Mouse (Mus musculus) adrenal gland, postnatal 36 days (tissue): ENCODE measurements around the gene Aph1a. TPM values are rescaled to one million over a fixed set of nuclear protein-coding genes. Genes with fewer than 3 reads are reported as not detected.
"Not testable (repeated sequence)": the region's sequence is repeated elsewhere in the genome, so short reads cannot be mapped to it uniquely, and the experiment has no call there.

Experiments used
- DNase-seq, 2 experiments: peaks; one replicate each; pipeline ENCODE4 v3.0.0; 2021; ENCODE audit warnings: mixed read lengths in 1 of 2
- long read RNA-seq, 2 experiments: library from polyadenylated mRNA; stranded (forward); transcript quantifications; one replicate each; pipeline ENCODE4 v2.0.0; 2021; ENCODE audit warnings: borderline sequencing depth in 2 of 2
- total RNA-seq, 2 experiments: library from RNA; stranded (reverse); gene quantifications; 2 replicates each; pipeline ENCODE4 v1.2.3; 2021

Aph1a gene
- total RNA-seq: 100 to 1,000 TPM; 108 to 138 TPM
- long read RNA-seq, experiment 1, transcript Aph1a-201 (6 exons, 2,863 nt): minor isoform, 7 of 45 reads
- long read RNA-seq, experiment 1, transcript Aph1a-202 (7 exons, 1,601 nt): major isoform, 26 of 45 reads
- long read RNA-seq, experiment 1, partial matches to known transcripts: 8 of 45 reads
- long read RNA-seq, experiment 1, other reads (novel, unspliced or antisense): 4 of 45 reads
- long read RNA-seq, experiment 2, transcript Aph1a-202 (7 exons, 1,601 nt): major isoform, 18 of 40 reads
- long read RNA-seq, experiment 2, transcript Aph1a-201 (6 exons, 2,863 nt): minor isoform, 15 of 40 reads
- long read RNA-seq, experiment 2, partial matches to known transcripts: 6 of 40 reads
- long read RNA-seq, experiment 2, other reads (novel, unspliced or antisense): 1 of 40 reads

DNA sequence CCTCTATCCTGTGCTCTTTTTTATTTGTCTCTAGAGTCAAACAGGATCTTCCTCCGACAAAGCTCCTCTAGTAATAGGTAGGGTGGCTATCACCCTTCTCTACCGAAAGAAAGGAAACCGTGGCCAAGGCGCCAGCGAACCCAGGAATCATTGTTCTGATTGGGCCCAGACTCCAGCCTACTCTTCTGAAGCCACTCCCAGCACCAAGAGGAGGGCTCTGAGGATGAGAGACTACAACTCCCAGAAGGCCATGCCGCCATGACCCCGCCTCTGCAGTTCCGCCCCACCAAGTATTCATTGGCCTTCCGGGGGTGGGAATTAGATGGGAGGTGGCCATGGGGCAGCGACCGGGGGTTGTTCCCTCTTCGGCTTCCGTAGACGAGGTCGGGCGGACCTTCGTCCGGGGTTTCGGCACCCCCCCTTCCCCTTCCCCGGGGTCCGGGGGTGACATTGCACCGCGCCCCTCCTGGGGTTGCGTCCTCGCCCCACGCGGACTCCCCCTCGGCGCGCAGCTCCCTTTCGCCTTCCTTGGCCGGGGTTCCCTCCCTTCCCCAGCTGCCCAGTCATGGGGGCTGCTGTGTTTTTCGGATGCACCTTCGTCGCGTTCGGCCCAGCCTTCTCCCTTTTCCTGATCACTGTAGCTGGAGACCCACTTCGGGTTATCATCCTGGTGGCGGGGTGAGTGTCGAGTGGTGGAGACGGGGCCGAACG lies at the start of gene Aph1a:
Aph1a (plus strand) TSS at position 364 of the 711 bp plus-strand sequence.
- peak; percentile 97 for DNase-seq

DNA sequence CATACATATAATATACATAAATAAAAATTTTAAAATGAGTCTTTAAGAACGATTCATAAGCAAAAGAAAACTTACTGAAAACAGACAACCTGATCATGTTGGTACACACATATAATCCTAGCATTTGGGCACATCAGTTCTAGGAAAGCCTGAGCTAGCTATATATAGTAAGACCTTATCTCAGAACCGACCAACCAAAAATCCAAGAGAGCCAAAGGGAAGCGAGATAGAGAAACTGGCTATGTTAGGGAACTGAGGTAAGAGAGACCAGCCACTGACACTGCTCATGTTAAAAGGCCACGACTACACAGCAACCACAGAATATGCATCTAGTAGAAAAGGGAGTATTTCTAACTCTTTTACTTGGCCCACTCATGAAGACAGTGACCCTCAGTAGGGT lies 43.2 kb upstream of the Aph1a start:
- no peak for DNase-seq

DNA sequence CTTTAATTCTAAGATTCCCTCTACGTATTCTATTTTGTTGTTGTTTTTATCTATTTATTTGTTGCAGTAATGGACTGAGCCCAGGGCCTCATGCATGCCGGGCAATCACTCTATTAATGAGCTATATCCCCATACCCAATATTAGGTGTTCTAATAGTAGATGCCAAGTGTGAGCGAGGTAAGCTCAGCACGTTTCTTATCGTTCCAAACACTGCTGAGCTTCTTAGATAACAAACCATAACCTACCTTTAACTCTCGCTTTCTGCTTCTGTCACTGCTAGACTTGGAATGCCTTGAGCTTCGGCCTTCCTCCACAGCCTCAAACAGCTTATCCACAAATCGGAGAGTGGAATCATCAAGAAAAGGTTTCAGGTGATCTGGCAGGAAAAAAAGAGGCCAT lies 42.5 kb upstream of the Aph1a start:
- DNase-seq: no peak

DNA sequence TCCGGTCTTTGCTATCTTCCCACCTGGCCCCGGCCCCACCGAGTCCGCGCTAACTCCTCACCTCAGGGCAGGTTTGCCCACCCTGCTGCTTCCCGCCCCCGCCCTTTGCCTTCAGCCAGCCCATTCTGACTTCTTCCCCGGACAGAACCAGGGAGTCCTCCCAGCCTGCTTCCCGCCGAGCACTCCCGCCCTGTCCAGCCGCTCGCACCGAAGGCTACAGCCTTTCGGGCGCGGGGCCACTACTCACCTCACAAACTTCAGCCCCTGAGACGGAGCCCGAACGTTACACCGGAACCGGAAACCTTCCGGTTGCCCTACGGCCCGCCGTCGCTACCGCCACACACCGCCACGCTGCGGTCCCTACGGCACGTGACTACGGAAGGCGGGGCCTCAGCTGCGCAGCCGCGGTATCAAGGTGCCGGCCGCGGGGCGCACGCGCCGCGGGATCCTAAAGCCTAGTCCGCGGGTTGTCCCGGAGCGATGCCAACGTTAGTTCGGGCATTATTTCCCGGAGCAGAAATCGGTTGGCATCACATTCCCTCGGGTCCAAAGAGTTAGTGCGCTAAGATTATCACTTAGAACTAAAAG lies 38.2 kb upstream of the Aph1a start, which contains the start of gene Prpf3:
Prpf3 (minus strand) TSS at position 384 of the 588 bp plus-strand sequence.
- DNase-seq: peak; percentile 97

DNA sequence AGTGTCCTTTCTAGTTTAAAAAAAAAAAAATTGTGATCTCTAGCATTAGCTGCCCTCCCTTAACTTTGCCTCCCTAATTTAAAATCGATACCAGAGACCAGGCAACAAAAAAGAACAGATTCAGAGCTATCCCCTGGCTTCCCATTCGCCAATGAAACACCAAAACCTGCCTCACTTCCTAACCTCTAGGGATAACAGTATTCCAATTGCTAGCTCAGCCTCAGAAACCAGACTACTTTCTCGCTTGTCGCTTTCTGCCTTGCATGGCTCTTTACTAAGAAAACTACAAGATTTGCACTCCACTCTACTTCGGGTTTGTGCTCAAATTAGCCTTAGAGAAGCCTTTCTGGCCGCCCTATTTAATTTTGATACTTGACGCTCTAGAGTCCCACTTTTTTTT lies 37.7 kb upstream of the Aph1a start:
- peak in 1 of 2 experiments; percentile 7 for DNase-seq

DNA sequence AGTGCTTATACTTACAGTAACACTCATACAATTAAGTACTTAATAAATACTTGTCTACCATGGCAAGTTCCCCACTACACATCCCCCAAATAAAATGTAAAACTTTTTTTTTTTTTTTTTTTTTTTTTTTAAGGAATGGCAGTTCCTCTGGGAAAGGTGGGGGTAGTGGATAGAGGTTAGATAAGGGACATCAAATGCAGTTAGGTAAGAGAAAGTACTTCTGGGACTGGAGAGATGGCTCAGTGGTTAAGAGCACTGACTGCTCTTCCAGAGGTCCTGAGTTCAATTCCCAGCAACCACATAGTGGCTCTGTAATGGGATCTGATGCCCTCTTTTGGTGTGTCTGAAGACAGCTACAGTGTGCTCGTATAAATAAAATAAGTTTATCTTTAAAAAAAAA lies 36.7 kb upstream of the Aph1a start:
- DNase-seq: not testable (repeated sequence)

DNA sequence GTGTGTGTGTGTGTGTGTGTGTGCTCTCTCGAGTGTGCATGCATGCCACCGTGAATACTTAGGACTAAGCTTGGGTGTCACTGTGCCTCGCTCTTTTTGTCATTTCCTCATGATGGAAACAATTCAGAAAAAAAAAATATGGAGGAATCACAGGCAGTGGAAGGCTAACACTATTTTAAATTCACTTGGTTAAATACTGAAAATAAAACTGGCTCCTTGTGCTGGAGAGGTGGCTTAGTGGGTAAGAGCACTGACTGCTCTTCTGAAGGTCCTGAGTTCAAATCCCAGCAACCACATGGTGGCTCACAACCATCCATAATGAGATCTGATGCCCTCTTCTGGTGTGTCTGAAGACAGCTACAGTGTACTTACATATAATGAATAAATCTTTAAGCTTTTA lies 35.5 kb upstream of the Aph1a start:
- not testable (repeated sequence) for DNase-seq

DNA sequence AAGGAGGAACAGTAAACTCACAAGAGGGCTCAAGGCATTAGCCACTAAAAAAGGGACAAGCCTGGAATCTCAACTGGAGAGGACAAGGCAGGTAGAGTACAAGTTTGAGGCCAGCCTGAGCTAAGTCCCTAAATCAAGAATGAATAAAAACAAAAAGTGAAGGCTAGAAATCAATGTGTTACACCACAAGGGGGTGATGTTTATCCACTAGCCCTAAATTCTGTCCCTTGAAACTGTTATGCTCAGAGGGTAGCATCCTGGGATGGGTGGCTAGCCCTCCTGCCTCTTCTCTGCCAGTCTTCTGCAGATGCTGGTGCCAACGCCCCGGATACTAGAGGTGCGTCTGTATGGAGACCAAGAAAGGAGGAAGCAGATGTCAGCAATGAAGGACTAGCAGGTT lies 33.4 kb upstream of the Aph1a start:
- DNase-seq: no peak

DNA sequence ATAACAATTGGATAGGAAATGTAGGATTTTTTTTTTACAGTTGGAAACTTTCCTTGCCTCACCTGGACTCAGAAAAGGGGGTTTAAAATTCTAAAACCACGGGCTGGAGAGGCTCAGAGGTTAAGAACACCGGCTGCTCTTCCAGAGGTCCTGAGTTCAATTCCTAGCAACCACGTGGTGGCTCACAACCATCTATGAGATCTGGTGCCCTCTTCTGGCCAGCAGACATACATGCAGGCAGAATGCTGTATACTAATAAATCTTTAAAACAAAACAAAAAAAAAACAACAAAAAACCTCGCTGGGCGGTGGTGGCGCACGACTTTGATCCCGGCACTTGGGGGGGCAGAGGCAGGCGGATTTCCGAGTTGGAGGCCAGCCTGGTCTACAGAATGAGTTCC lies 32.6 kb upstream of the Aph1a start:
- peak in 1 of 2 experiments; percentile 33 for DNase-seq

DNA sequence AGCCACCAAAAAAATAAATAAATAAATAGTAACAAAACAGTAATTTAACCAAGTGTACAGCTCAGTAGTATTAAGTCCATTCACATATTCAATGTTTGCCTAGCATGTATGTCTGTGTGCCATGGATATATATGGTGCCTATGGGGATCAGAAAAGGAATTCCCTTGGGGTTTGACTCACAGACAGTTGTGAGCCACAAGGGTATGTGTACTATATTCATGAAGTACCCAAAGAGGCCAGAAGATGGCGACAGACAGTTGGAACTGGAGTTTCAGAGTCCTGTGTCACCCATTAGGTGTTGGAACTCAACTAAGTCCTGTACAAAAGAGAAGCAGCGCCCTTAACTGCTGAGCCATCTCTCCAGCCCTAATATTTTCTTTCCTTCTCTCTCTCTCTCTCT lies 32.0 kb upstream of the Aph1a start:
- DNase-seq: peak; percentile 51 to 81

DNA sequence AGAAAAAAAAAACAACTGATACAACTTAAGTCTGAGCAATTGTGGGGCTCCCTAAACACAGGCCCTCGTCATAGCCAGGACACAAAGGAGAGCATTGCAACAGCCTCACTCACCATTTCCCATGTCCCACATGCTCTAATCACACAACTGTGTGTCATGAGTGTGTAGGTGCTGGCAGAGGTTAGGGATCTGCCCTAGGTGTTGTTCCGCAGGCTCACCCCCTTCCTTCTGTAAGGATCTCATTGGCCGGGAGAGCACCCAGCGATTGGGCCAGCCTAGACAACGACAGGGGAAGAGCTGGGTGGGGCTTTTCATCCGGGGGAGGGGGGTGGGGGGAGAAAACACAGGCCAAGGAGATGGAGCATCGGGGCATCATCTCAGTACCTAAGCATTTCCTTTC lies 30.2 kb upstream of the Aph1a start:
- DNase-seq: no peak

DNA sequence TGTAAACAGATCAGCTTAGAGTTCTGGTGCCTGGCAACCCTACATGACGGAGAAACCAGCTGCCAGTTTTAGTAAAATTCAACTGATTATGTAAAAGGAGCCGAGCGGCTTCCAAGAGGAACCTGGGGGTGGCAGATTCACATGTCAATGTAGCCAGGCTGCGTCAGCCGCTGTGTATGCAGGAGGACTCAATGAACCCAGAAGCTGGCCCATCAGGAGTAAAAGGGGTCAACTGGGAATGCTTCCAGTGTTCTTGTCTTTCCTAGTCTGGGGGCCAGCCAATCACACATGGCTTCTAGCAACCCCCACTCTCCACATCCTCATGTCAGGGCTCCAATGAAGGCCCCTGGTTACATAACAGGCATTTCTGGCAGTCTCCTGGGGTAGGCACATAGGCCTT lies 28.7 kb upstream of the Aph1a start:
- DNase-seq: no peak

DNA sequence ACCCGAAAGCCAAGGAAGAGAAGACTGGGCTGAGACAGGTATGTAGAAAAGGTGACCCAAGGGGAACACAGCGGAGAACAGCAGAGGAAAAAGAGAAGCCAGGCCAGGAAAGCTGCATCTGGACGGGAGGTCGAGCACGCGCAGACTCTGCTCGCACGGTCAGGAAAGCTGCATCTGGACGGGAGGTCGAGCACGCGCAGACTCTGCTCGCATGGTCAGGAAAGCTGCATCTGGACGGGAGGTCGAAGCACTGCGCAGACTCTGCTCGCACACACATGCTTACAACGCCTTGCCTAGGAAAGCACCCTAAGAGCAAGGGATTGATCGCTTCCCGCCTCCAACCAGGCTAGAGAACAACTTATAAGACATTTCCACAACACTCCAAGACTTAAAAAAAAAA lies 28.2 kb upstream of the Aph1a start:
- DNase-seq: no peak

DNA sequence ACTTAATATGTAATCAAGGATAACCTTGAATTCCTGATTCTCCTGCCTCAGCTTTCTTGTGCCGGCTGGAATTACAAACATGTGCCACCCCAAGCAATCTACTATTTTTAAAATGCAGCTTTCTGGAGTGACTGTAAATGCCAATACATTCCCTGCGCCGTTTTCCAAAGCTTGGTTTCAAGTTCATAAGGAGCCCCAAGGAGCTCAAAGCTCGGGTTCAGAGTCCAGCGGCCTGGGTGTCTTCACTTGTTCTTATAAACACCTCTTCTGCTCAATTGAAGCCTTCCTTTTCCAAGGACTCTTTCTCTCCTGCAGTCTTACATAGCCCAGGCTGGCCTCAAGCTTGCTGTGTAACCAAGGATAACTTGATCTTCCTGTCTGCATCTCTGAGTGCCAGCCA lies 27.7 kb upstream of the Aph1a start:
- no peak for DNase-seq

DNA sequence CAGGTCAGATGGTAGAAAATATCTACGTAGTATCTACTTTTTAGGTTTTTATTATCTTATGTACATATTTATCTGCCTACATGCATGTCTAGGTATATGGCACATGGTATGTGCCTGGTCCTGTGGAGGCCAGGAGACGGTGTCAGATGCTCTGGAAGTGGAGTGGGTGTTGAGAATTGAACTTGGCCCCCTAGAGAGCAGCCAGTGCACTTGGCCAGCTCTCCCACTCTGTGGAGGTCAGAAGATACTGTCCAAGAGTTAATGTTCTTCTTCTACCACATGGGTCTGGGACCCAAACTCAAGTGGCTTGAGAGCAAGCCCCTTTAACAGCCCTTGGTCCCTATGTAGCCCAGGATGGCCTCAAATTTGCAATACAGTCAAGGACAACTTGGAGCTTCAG lies 26.4 kb upstream of the Aph1a start:
- DNase-seq: no peak

DNA sequence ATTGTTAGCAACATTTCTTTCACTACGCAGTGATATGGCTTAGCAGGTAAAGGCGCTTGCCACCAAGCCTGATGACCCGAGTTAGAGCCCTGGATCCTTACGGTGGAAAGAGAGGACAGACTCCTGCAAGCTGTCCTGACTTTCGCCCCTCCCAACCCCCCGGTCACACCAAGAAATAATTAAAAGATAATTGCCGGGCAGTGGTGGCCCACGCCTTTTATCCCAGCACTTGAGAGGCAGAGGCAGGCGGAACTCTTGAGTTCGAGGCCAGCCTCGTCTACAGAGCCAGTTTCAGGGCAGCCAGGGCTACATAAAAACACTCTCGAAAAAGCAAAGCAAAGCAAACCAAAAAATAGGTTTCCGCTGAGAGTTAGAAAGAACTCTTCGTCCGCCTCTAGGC lies 22.8 kb upstream of the Aph1a start:
- DNase-seq: no peak

DNA sequence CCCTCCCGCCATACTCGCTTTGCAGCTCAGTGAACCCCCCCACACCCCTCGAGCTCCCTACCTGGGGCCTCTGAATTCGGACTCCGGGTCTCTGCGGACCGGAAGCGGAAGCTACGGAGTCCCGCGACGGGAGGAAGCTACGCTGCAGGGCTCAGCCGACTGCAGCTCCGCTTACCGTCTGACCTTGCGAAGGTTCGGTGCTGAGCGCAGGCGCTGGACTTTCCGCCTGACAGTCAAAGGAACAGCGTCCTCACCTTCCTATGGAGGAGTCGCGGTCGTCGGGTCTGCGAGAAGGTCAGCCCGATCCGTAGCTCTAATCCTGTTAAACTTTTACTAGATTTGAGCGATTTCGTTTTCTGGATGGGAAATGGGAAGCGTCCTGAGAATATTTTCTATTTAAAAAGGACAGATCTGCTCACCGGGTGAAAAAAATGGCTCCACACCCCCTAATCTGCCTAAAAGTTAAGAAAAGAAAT lies 22.3 kb upstream of the Aph1a start, which contains the start of gene Mrps21:
Mrps21 (minus strand) TSS at position 128 of the 476 bp plus-strand sequence.
- DNase-seq: peak; percentile 92 to 93

DNA sequence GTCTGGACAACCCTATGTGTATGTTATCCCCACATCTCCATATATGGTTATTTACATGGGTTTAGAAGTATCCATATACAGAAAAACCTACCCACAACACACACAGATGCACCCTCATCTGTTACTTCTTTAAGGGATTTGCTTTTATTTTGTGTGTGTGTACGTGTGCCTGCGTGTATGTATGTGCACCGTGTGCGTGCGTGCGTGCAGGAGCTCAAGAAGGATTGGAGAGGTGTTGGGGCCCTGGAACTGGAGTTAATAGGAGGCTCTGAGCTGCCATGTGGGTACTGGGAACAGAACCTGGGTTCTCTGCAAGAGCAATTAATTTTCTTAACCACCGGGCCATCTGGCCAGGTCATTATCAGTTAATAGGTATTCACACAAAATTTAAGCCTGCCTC lies 21.7 kb upstream of the Aph1a start:
- no peak for DNase-seq

DNA sequence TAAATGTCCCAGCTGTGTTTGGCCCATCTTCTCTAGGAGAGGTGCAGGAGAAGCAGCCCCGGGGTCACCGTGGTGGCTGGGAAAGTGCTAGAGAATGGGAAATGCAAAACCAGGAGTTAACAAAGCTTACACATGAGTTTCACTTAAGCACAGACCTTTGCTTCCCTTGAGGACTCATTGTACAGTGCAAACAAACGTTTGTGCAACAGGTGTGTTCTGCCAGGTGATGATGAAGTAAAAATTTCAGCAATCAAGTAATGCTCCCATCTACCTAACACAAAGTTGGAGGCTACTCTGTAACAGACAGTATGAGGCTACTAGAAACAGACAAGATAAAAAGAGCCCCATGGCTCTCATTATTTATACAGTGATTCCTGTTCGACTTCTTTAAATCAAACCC lies 14.7 kb upstream of the Aph1a start:
- no peak for DNase-seq

DNA sequence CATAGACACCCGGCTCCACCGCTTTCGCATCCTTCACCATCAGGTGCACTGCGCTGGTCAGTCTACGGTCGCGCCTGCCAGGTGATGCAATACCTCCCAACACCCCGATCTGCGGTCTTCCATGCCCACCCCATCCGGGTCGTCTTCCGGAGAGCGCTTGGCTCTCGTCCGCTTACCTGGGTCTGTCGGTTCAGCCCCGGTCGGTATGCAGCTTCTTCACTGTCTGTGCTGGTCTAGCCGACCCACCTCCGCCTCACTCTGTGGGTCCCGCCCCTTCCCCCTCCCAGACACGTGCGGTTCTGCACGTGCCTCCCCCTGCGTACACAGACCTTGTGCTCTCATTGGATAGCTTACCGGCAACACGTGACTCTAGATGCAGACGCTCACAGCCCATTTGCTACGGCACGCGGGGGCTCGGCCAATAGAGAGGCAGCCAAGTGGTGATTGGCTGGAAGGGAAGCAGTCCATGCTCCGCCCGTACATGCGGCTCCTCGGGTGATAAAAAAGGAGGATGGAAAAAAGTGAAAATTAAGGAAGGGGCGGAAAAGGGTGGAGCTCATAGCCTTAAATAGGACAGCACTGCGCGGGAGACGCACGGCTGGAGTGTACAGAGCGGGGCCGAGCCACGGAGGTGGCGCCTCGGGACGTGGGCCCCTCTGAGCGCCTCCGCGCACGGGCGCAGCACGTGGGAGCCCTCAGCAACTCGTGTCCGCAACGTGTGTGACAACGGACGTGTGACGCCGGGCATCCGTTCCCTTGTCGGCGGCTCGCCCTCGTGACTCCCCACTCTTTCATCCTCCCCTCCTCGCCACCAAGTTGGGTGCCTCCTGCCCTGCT lies 11.6 kb upstream of the Aph1a start, which contains the start of gene Ciart:
Ciart (minus strand) TSS at position 273 of the 837 bp plus-strand sequence.
- DNase-seq: peak; percentile 95 to 96

DNA sequence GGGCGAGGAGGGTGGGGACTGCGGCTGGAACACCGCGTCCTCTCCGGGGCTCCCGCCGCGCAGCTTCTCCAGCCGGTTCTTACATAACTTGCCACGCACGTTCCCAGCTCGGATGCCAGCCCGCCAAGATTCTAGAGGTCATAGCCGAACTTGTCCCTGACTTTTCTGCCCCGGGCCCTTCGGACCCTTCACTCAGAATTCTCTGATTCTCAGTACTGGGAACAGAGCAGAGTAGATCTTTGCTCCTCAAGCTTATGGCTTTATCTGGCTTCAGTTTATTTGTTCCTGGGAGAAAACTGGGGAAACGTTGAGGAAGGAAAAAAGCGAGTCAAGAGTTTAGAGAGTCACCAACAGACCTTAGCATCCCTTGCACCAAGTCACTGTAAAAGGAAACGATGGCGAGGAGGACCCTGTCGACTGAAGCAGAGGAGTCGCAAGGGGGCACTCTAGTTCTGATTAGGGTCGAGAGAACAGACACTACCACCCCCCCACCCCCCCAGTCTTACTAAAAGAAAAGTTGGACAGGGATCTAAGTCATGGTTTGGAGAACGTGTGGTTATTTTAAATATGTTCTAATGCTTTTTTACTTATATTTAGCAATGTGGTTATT lies 10.8 kb upstream of the Aph1a start:
- peak; percentile 74 to 85 for DNase-seq
